Mouse (Mus musculus) spleen, adult 10 weeks (tissue): ENCODE data around the gene Cldn3. TPM values are rescaled to one million over a fixed set of nuclear protein-coding genes. Genes with fewer than 3 reads are reported as not detected.

Experiments
- polyA plus RNA-seq: library from polyadenylated mRNA; stranded (reverse); fragments of 350-450 nt; fragmentation: Illumina TruSeq; extraction: RNeasy Lipid Tissue Mini Kit (QIAGEN cat#74804); gene quantifications from one replicate; pipeline ENCODE4 v1.2.3, GENCODE M21; 2015; ENCODE audit warnings: low replicate concordance; ENCODE audit not compliant: insufficient read depth

Cldn3 gene
- polyA plus RNA-seq: not detected

GRCm38 (mm10) chr5:134985633-134986297 lies at the start of gene Cldn3:
TSS of gene Cldn3 (plus strand) at chr5:134986214.

GRCm38 (mm10) chr5:134946857-134947255 lies 39.2 kb upstream of the Cldn3 start, which contains the start of gene Cldn4:
TSS of gene Cldn4 (minus strand) at chr5:134946934.

DNA sequence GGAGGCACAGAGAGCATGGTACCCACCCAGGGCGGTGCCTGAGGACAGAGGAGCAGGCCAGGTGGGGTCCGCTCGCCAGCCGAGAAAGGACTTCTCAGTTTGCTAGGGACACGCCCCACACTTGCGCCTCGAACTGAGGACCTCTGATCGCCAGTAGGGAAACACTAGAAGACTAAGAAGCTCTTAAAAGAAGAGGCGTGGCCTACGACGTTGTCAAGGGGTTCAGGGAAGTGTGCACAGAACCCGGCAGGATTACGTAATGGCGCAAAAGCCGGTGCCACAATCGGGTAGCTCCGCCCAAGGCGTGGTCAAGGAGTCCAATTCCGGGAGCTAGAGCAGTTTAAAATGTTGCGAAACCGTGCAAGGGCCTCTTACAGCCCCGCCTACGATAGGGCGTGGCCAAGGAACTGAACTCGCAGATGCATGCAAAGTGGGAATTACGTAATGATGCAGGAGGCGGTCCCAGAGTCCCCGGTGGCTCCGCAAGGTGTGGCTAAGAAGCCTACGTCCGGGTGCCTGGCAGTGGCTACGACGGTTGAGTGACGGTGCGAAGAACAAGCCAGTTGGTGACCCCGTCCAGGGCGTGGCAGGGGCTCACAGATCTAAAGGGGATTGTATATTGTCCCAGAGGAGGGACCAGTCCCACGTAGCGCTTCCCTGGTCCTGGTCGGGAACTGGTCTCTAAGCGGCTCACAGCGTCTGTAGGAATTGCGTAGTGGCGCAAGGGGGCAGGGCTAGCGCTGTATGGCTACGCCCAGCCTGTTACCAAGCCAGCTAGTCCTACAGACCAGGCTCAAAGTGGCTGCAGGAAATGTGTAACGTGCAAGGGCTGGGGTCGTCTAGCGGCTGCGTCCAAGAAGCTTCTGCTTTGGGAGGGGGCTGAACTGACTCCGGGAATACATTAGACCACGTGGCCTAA lies 22.9 kb downstream of the Cldn3 start, which contains the start of gene Abhd11:
Gene Abhd11, plus strand, starts transcription at position 482 of the 919 bp plus-strand sequence.

GRCm38 (mm10) chr5:135023344-135024173 lies 37.5 kb downstream of the Cldn3 start, which contains the start of gene Stx1a:
TSS of gene Stx1a (plus strand) at chr5:135023482.

Other genes with a start within 250 kb of the Cldn3 start
- 12.5 TPM for gene Eln, start 238.9 kb upstream of the Cldn3 start, polyA plus RNA-seq
- gene Tmem270, start 79.5 kb upstream of the Cldn3 start, polyA plus RNA-seq: not detected
- gene Cldn13, start 70.7 kb upstream of the Cldn3 start, polyA plus RNA-seq: 18.6 TPM
- 8.3 TPM for gene Mettl27, start 53.8 kb upstream of the Cldn3 start, polyA plus RNA-seq
- gene Cldn4, start 39.3 kb upstream of the Cldn3 start, polyA plus RNA-seq: not detected
- 24.8 TPM for gene Abhd11, start 22.9 kb downstream of the Cldn3 start, polyA plus RNA-seq
- gene Stx1a, start 37.3 kb downstream of the Cldn3 start, polyA plus RNA-seq: 1.6 TPM
- gene Dnajc30, start 78.0 kb downstream of the Cldn3 start, polyA plus RNA-seq: 12.8 TPM
- gene Bud23, start 78.7 kb downstream of the Cldn3 start, polyA plus RNA-seq: 30.9 TPM
- not detected for gene Vps37d, start 92.1 kb downstream of the Cldn3 start, polyA plus RNA-seq
- gene Mlxipl, start 103.7 kb downstream of the Cldn3 start, polyA plus RNA-seq: 0.12 TPM
- gene Tbl2, start 163.4 kb downstream of the Cldn3 start, polyA plus RNA-seq: 9.8 TPM
- 31.1 TPM for gene Bcl7b, start 182.1 kb downstream of the Cldn3 start, polyA plus RNA-seq
- gene Baz1b, start 201.1 kb downstream of the Cldn3 start, polyA plus RNA-seq: 102 TPM